Mouse (Mus musculus): Measurements from ENCODE around the gene Odf4. TPM values are rescaled to one million over a fixed set of nuclear protein-coding genes. Genes with fewer than 3 reads are reported as not detected.
"Not testable (repeated sequence)": the region's sequence is repeated elsewhere in the genome, so short reads cannot be mapped to it uniquely, and the experiment has no call there.

Odf4 gene
- total RNA-seq (2022): under 1 TPM in 1 of 4 experiments, not detected in 3; 0.44 TPM

DNA sequence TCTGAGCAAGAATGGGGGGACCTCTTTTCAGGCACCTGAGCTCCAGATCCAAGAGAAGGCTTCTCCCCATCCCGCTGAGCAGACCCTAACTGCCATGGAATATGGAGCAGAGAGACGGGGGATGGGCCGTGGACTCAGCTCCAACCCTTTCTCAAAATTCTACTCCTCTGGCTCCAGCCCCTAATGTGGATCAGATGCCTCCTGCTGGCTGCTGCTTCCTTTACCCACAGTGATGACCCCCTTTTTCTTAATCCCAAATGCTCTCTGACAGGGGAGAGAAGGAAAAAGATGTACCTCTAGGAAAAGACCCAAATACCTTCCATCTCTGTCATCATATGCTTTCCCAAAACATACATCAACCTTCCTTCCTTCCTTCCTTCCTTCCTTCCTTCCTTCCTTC lies at the start of gene Odf4:
Gene Odf4, minus strand, starts transcription at position 101 of the 400 bp plus-strand sequence.
- DNase-seq (ENCODE audit: low spot score): no peak

DNA sequence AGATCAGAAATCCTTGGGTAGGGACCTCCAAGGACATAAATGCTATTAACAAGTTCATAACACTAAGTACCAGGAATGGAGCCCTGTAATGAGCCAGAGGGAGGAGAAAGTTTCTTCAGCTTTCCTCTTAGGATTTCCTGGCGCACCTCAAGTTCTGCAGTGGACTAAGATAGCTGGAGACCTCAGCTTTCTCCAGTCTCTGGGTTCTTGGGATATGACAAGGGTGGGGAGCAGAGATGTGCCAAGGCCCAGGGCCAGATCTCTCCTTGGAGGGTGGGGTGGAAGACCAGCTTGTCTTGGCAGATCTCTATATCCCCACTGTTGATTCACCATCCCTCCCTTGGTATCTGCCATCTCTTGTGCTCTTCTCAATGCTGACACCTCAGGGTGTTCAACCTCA lies 48.7 kb upstream of the Odf4 start:
- DNase-seq (ENCODE audit: low spot score): no peak

DNA sequence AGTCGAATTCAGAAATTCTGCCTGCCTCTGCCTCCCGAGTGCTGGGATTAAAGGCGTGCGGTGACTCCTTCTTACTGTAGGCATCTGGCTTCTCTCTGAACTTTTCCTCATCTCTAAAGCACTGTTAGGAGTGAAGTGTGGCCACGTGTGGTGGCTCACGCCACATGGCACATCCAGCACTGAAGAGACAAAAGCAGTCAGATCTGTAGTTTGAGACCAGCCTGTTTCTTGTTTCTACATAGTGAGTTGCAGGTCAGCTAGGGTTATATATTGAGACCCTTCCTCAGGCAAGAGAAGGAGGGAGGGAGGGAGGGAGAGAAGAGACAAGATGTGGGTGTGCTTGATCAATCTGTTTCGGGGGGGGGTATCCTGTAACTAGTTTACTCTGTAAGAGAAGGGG lies 48.2 kb upstream of the Odf4 start, which contains the start of gene Rangrf:
Gene Rangrf, minus strand, starts transcription at position 101 of the 400 bp plus-strand sequence.
- DNase-seq (ENCODE audit: low spot score): no peak

GRCm38 (mm10) chr11:68974059-68974450 lies 47.2 kb upstream of the Odf4 start:
- DNase-seq (ENCODE audit: low spot score): no peak

DNA sequence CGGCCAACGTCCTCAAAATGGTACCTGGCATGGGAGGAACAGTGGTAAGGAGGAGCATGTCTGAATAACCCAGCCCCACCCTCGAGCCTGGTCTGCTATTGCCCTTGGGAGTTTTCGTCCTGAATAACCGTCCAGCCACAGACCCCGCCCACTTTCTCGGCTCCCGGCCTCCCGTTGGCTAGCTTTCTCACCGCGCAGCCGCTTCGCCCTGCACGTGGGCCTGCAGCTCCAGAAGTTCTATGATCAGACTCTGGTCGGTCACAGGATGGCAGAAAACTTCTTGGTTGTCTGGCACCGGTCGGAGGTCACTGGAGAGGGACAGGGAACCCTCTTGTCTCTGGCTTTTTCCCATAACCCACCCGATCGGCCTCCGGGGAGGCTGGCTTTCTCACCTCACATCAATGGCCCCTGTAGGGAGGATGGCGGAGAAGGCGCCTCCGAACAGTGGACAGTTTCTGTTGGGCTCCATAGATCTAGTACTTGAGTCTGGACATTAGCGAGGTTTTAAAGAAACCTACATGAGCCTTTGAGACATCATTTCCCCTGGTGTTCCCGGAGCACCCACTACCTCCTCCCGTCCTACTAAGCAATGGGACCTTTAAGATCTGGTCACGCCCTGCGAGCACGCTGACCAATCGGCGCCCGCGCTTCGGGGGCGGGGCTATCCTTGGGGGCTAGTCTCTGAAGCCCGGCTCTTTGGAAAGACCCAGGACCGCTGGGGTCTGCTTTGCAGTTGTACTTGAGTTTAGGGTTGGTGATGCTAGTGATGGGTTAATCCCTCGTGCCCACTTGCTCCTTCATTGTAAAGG lies 46.6 kb upstream of the Odf4 start:
- peak; percentile 89 for DNase-seq (ENCODE audit: low spot score)

- no peak for DNase-seq (ENCODE audit: low spot score)
Observed at GRCm38 (mm10) chr11:68970232-68970631, 43.4 kb upstream of the Odf4 start.

DNA sequence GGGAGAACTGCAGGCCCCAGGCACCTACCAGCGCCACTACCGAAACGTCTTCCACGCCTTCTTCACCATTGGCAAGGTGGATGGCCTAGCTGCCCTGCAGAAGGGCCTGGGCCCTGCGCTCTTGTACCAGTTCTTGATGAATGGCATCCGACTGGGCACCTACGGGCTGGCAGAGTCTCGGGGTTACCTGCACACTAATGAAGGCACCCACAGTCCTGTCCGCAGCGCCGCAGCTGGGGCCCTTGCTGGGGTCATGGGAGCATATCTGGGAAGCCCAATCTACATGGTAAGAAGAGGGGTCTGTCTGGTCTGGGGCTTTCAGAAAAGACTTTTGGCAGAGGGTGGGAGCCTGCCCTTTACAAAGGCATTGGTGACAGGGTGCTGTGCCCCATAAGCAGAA lies 41.9 kb upstream of the Odf4 start:
- no peak for DNase-seq (ENCODE audit: low spot score)

GRCm38 (mm10) chr11:68967337-68968282 lies 40.7 kb upstream of the Odf4 start, which contains the start of gene Slc25a35:
Slc25a35 (plus strand) TSS chr11:68968131.
- peak; percentile 90 for DNase-seq (ENCODE audit: low spot score)

GRCm38 (mm10) chr11:68966554-68966953 lies 39.7 kb upstream of the Odf4 start:
- DNase-seq (ENCODE audit: low spot score): no peak

DNA sequence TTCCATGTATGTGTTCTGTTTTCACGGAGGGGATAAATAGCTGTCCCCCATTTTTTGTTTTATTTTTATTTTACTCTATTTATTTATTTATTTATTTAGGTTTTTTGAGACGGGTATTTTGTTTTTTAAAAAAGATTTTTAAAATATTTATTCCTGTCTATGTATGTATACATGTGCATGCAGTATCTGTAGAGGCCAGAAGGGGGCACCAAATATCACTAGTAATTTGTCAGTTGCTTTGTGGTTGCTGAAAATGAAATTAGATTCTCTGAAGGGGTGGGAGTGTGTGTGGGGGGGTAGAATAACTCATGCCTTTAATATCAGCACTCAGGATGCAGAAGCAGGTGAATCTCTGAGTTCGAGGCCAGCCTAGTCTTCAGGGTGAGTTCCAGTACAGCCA lies 39.0 kb upstream of the Odf4 start:
- DNase-seq (ENCODE audit: low spot score): peak; percentile 71

GRCm38 (mm10) chr11:68965050-68965449 lies 38.2 kb upstream of the Odf4 start:
- no peak for DNase-seq (ENCODE audit: low spot score)

- DNase-seq (ENCODE audit: low spot score): no peak
Observed at GRCm38 (mm10) chr11:68963405-68963804, 36.5 kb upstream of the Odf4 start.

- not testable (repeated sequence) for DNase-seq (ENCODE audit: low spot score)
Observed at GRCm38 (mm10) chr11:68962159-68962558, 35.3 kb upstream of the Odf4 start.

GRCm38 (mm10) chr11:68961596-68961995 lies 34.7 kb upstream of the Odf4 start:
- DNase-seq (ENCODE audit: low spot score): no peak

DNA sequence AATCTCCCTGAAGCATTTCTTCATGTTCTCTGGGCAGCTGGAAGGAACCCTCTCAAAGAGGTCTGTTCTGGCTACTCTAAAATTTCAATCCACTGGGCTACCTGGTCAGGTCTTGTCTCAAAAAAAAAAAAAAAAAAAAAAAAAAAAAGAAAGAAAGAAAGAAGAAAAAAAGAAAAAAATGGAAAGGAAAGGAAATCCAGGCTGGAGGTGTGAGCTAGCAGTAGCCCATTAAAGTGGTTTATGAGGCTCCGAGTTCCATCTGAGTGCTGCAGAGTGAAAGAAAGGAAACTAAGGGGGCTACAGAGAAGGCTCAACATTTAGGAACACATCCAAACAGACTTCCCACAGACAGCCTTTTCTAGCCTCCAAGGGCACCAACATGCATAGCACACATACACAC lies 31.1 kb upstream of the Odf4 start:
- DNase-seq (ENCODE audit: low spot score): no peak

GRCm38 (mm10) chr11:68957308-68957707 lies 30.4 kb upstream of the Odf4 start, which contains the start of gene Arhgef15:
Arhgef15 (minus strand) TSS chr11:68957480.
- DNase-seq (ENCODE audit: low spot score): no peak

GRCm38 (mm10) chr11:68956697-68957096 lies 29.8 kb upstream of the Odf4 start:
- DNase-seq (ENCODE audit: low spot score): peak; percentile 61

DNA sequence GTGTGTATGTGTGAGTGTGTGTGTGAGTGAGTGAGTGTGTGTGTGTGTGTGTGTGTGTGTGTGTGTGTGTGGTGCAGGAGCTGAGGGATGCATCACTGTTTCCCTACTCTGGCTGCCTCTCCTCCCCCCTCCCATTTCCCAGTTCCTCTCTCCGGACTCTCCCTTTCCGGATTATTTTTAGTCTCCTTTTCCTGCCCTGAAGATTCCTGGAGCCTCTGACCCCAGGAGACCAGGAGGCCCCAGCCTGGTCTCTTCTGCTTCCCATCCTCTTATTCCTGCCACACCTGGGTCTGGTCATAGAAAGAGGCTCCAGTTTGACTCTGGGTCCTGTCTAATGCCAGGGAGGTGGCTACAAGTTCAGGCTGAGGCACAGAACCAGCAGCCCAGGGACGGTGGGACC lies 29.2 kb upstream of the Odf4 start:
- peak; percentile 78 for DNase-seq (ENCODE audit: low spot score)

- no peak for DNase-seq (ENCODE audit: low spot score)
Observed at GRCm38 (mm10) chr11:68955473-68955872, 28.6 kb upstream of the Odf4 start.

GRCm38 (mm10) chr11:68954408-68954807 lies 27.5 kb upstream of the Odf4 start:
- DNase-seq (ENCODE audit: low spot score): no peak

DNA sequence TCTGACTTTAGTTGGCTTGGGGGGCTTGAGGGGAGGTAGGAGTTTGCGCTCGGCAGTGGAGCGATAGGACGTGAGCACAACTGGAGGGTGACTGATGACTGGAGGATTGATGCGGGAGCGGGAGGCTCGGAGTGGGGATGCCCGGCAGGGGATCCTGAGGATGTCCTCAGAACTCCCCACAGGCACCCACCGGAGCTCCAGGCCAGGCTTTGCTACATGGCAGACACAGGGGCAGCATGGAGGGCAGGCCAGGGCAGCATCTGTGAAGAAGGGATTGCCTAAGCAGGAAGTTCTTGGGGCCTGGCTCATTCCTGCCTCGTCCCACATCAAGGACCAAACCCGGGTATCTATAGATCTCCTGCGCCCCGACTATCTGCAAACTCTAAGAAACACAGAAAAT lies 27.0 kb upstream of the Odf4 start:
- DNase-seq (ENCODE audit: low spot score): no peak

GRCm38 (mm10) chr11:68947542-68947993 lies 20.7 kb upstream of the Odf4 start:
- no peak for DNase-seq (ENCODE audit: low spot score)
